Mouse (Mus musculus): ENCODE measurements around the gene Ugt8a. TPM values are rescaled to one million over a fixed set of nuclear protein-coding genes. Genes with fewer than 3 reads are reported as not detected.

The Ugt8a gene
- total and polyA plus RNA-seq, 3 experiments: not detected

- no peak overlapping the region for H3K4me2 ChIP-seq (ENCODE audit: insufficient read depth, low read depth, poor library complexity, severe bottlenecking)
- H3K36me3 ChIP-seq (replicated peaks in 1 of 2; ENCODE audit: control insufficient read depth in 1 of 2, insufficient read depth in 1 of 2, low read length in 1 of 2): no peaks in the 10 kb centered on the region
- H3K27me3 ChIP-seq (replicated peaks): no peaks in the 10 kb centered on the region
- dilution Hi-C loops (cut with MboI; ENCODE audit: extremely low pct_ligation_motif_present, extremely low pct_unique_long_range_greater_than_20kb, low sequenced_read_pairs) (no loop called here), in situ Hi-C loops (cut with MboI; ENCODE audit: low pct_ligation_motif_present, low pct_unique_long_range_greater_than_20kb, low sequenced_read_pairs) (no loop called here)
- H3K9me3 ChIP-seq (replicated peaks; ENCODE audit: low read length): peaks cover 13% of the 10 kb centered on the region
- TF ChIP-seq MAZ (IDR thresholded peaks at IDR 0.05; ENCODE audit: low read depth, low read length) (no peak), NRF1 (IDR thresholded peaks at IDR 0.05; ENCODE audit: low read depth, low read length) (no peak), CHD1 (IDR thresholded peaks at IDR 0.05; ENCODE audit: low read depth, low read length) (no peak), HCFC1 (IDR thresholded peaks at IDR 0.05; ENCODE audit: low read depth, low read length) (no peak), MXI1 (IDR thresholded peaks at IDR 0.05; ENCODE audit: low read depth, low read length) (no peak), ELF1 (IDR thresholded peaks at IDR 0.05; ENCODE audit: low read depth, low read length) (no peak), ZKSCAN1 (IDR thresholded peaks at IDR 0.05; ENCODE audit: borderline replicate concordance, low read depth, low read length) (no peak), ZC3H11A (IDR thresholded peaks at IDR 0.05; ENCODE audit: low read depth, low read length) (no peak), ZNF384 (IDR thresholded peaks at IDR 0.05; ENCODE audit: low read depth, low read length) (no peak), ETS1 (conservative IDR thresholded peaks at IDR 0.05; ENCODE audit: low read depth, low read length) (no peak), RAD21 (IDR thresholded peaks at IDR 0.05; ENCODE audit: low read depth, low read length) (no peak), E2F4 (IDR thresholded peaks at IDR 0.05; ENCODE audit: insufficient replicate concordance, low read depth, low read length) (no peak), CHD2 (IDR thresholded peaks at IDR 0.05; ENCODE audit: low read length) (no peak), BHLHE40 (IDR thresholded peaks at IDR 0.05; ENCODE audit: low read depth, low read length) (no peak), ZMIZ1 (IDR thresholded peaks at IDR 0.05; ENCODE audit: low read depth, low read length) (no peak)
- no peak overlapping the region for H3K4me3 ChIP-seq (replicated peaks in 1 of 3; ENCODE audit: low read depth in 2 of 3, low read length in 2 of 3, poor library complexity in 1 of 3)
- no peaks in the 10 kb centered on the region for H3K79me2 ChIP-seq (replicated peaks; ENCODE audit: control insufficient read depth, extremely low read depth, insufficient read depth, poor library complexity, severe bottlenecking)
- DNase-seq (ENCODE audit: extremely low read depth): no peak
- H3K4me1 ChIP-seq (ENCODE audit: control insufficient read depth in 1 of 2, insufficient read depth in 2 of 2): no peaks in the 10 kb centered on the region
- H3K27ac ChIP-seq (ENCODE audit: insufficient read depth, low read depth): no peak overlapping the region
- H3K9ac ChIP-seq (ENCODE audit: insufficient read depth, low read depth): no peak overlapping the region
Measured at GRCm38 (mm10) chr3:125940811-125941210, 2.4 kb upstream of the Ugt8a start.

- Histone ChIP-seq H3K27ac (ENCODE audit: insufficient read depth, low read depth) (no peak overlapping the region), H3K9ac (ENCODE audit: insufficient read depth, low read depth) (no peak overlapping the region), H3K4me3 (replicated peaks in 1 of 3; ENCODE audit: low read depth in 2 of 3, low read length in 2 of 3, poor library complexity in 1 of 3) (no peak overlapping the region), H3K4me1 (ENCODE audit: control insufficient read depth in 1 of 2, insufficient read depth in 2 of 2) (no peaks in the 10 kb centered on the region), H3K36me3 (replicated peaks in 1 of 2; ENCODE audit: control insufficient read depth in 1 of 2, insufficient read depth in 1 of 2, low read length in 1 of 2) (no peaks in the 10 kb centered on the region), H3K27me3 (replicated peaks) (no peaks in the 10 kb centered on the region), H3K4me2 (ENCODE audit: insufficient read depth, low read depth, poor library complexity, severe bottlenecking) (no peak overlapping the region), H3K79me2 (replicated peaks; ENCODE audit: control insufficient read depth, extremely low read depth, insufficient read depth, poor library complexity, severe bottlenecking) (no peaks in the 10 kb centered on the region), H3K9me3 (replicated peaks; ENCODE audit: low read length) (peaks cover 13% of the 10 kb centered on the region)
- dilution Hi-C loops (cut with MboI; ENCODE audit: extremely low pct_ligation_motif_present, extremely low pct_unique_long_range_greater_than_20kb, low sequenced_read_pairs) (no loop called here), in situ Hi-C loops (cut with MboI; ENCODE audit: low pct_ligation_motif_present, low pct_unique_long_range_greater_than_20kb, low sequenced_read_pairs) (no loop called here)
- no peak for TF ChIP-seq IRF4 (IDR thresholded peaks at IDR 0.05; ENCODE audit: low read depth, low read length)
- TF ChIP-seq ZC3H11A (IDR thresholded peaks at IDR 0.05; ENCODE audit: low read depth, low read length): no peak
- TF ChIP-seq MAX (IDR thresholded peaks at IDR 0.05; ENCODE audit: low read length): no peak
- TF ChIP-seq RAD21 (IDR thresholded peaks at IDR 0.05; ENCODE audit: low read depth, low read length): no peak
- no peak for TF ChIP-seq USF1 (IDR thresholded peaks at IDR 0.05; ENCODE audit: low read depth, low read length)
- TF ChIP-seq E2F4 (IDR thresholded peaks at IDR 0.05; ENCODE audit: insufficient replicate concordance, low read depth, low read length): no peak
- no peak for TF ChIP-seq BHLHE40 (IDR thresholded peaks at IDR 0.05; ENCODE audit: low read depth, low read length)
- no peak for TF ChIP-seq MEF2A (IDR thresholded peaks at IDR 0.05; ENCODE audit: borderline replicate concordance, low read depth, low read length)
- no peak for TF ChIP-seq UBTF (IDR thresholded peaks at IDR 0.05; ENCODE audit: low read depth, low read length)
- no peak for TF ChIP-seq ELF1 (IDR thresholded peaks at IDR 0.05; ENCODE audit: low read depth, low read length)
- no peak for DNase-seq (ENCODE audit: extremely low read depth)
Measured at GRCm38 (mm10) chr3:125938756-125939109, 314 bp upstream of the Ugt8a start.
